Mouse (Mus musculus) liver, postnatal 0 days (tissue): ENCODE measurements around the gene Reep6.

Experiments
- CTCF ChIP-seq: sonication (generic); IDR thresholded peaks from 2 replicates; pipeline ENCODE4 v1.5.1; 2016; ENCODE audit warnings: antibody characterized with exemption, low read depth
- EP300 ChIP-seq: IDR thresholded peaks from 2 replicates; pipeline ENCODE4 v1.6.1; 2016; ENCODE audit warnings: antibody characterized with exemption, low read depth, mild to moderate bottlenecking

- TF ChIP-seq CTCF (no peak), EP300 (no peak)
Measured at GRCm38 (mm10) chr10:80343425-80343895, 13.7 kb downstream of the Reep6 start.
